Mouse (Mus musculus) limb, embryonic 11.5 days (tissue): ENCODE measurements around the gene Snx13. TPM values are rescaled to one million over a fixed set of nuclear protein-coding genes. Genes with fewer than 3 reads are reported as not detected.

Experiments used
- ATAC-seq: fragments of 200-750 bp; cut with Nextera tagmentation; 2 replicates; pipeline ENCODE4 v1.8.0; 2017; ENCODE audit warnings: low read depth; ENCODE audit not compliant: insufficient number of reproducible peaks, low FRiP score, low TSS enrichment
- DNase-seq: peaks from one replicate; pipeline ENCODE4 v3.0.0-alpha.2; 2015; ENCODE audit warnings: low spot score
- H3K27ac ChIP-seq: fragments of 300-500 bp; sonication (generic); replicated peaks from 2 replicates; pipeline ENCODE4 v1.5.1; 2014; ENCODE audit warnings: low read depth, mild to moderate bottlenecking, low read length
- H3K27me3 ChIP-seq: fragments of 300-500 bp; sonication (generic); 2 replicates; pipeline ENCODE4 v1.6.1; 2014; ENCODE audit warnings: mild to moderate bottlenecking, low read length, mixed read lengths; ENCODE audit not compliant: control insufficient read depth, insufficient read depth
- H3K36me3 ChIP-seq: fragments of 300-500 bp; sonication (generic); 2 replicates; pipeline ENCODE4 v1.6.1; 2014; ENCODE audit warnings: mild to moderate bottlenecking, low read length, moderate library complexity, mixed read lengths; ENCODE audit not compliant: control insufficient read depth, insufficient read depth
- H3K4me1 ChIP-seq: fragments of 300-500 bp; sonication (generic); 2 replicates; pipeline ENCODE4 v1.6.1; 2014; ENCODE audit warnings: low read length, mixed read lengths; ENCODE audit not compliant: control insufficient read depth, insufficient read depth
- H3K4me2 ChIP-seq: fragments of 300-500 bp; sonication (generic); 2 replicates; pipeline ENCODE4 v1.6.1; 2014; ENCODE audit warnings: low read depth, mild to moderate bottlenecking, moderate library complexity; ENCODE audit not compliant: severe bottlenecking
- H3K4me3 ChIP-seq: fragments of 300-500 bp; sonication (generic); 2 replicates; pipeline ENCODE4 v1.5.1; 2014; ENCODE audit warnings: low read depth, low read length
- H3K9ac ChIP-seq: fragments of 300-500 bp; sonication (generic); 2 replicates; pipeline ENCODE4 v1.6.1; 2014; ENCODE audit warnings: mild to moderate bottlenecking, low read length
- H3K9me3 ChIP-seq: fragments of 300-500 bp; sonication (generic); 2 replicates; pipeline ENCODE4 v1.6.1; 2016; ENCODE audit warnings: low read length; ENCODE audit not compliant: control insufficient read depth
- WGBS: fragments of 180-500 bp; shearing (Covaris S2); extraction: QIAGEN DNeasy Blood & Tissue Kit; methylation state at CpG from one replicate; pipeline ENCODE4 v1.1.7; 2014; 5-methylcytosine and 5-hydroxymethylcytosine counted together
- polyA plus RNA-seq: library from polyadenylated mRNA; unstranded; fragments of >200 nt; fragmentation: Nextera tagmentation; extraction: Ambion mirVana; gene quantifications from 2 replicates; pipeline ENCODE4 v1.2.1, GENCODE M21; 2014

Snx13 gene
- polyA plus RNA-seq, 1 experiment from 2014 or later = 23.8 TPM

GRCm38 (mm10) chr12:35013950-35014349 lies 33.0 kb upstream of the Snx13 start:
- Histone ChIP-seq H3K9ac (no peak overlapping the region), H3K9me3 (no peaks in the 10 kb centered on the region), H3K4me1 (no peaks in the 10 kb centered on the region), H3K4me2 (no peak overlapping the region), H3K27me3 (no peaks in the 10 kb centered on the region), H3K36me3 (no peaks in the 10 kb centered on the region), H3K27ac (no peak overlapping the region), H3K4me3 (no peak overlapping the region)
- ATAC-seq = no peak
- no peak for DNase-seq
- WGBS = 70% methylated on average over 2 of the region's 2 CpGs

DNA sequence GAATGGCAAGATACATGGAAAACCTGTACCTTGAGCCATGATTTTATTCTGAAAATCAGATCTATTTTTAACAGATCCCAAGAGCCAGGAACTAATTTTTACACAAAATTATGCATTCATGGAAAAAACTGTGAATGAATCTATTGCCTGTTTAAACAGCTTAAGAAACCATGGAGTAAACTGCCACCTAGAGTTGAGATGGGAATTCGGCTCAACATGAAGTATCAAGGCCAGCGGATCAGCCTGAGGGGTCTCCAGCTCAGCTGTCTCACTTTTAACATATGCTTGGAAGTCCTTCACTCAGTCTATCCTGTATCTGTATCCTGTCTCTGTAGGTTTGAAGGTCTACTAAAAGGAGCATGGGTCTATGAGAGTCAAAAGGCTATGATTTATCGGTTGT lies 30.9 kb upstream of the Snx13 start:
- H3K9ac ChIP-seq = no peak overlapping the region
- H3K4me2 ChIP-seq = no peak overlapping the region
- H3K27ac ChIP-seq = no peak overlapping the region
- no peak overlapping the region for H3K4me3 ChIP-seq
- H3K27me3 ChIP-seq = no peaks in the 10 kb centered on the region
- no peaks in the 10 kb centered on the region for H3K36me3 ChIP-seq
- DNase-seq = no peak
- H3K9me3 ChIP-seq = no peaks in the 10 kb centered on the region
- 68% methylated on average over 3 of the region's 3 CpGs for WGBS
- ATAC-seq = no peak
- no peaks in the 10 kb centered on the region for H3K4me1 ChIP-seq

- Histone ChIP-seq H3K27ac (no peak overlapping the region), H3K4me3 (no peak overlapping the region), H3K4me2 (no peak overlapping the region), H3K4me1 (no peaks in the 10 kb centered on the region), H3K9me3 (no peaks in the 10 kb centered on the region), H3K36me3 (no peaks in the 10 kb centered on the region), H3K27me3 (no peaks in the 10 kb centered on the region), H3K9ac (no peak overlapping the region)
- WGBS = 76% methylated on average over 9 of the region's 9 CpGs
- ATAC-seq = no peak
- no peak for DNase-seq
Observed at GRCm38 (mm10) chr12:35016481-35017250, 30.3 kb upstream of the Snx13 start.

- Histone ChIP-seq H3K4me1 (no peaks in the 10 kb centered on the region), H3K9ac (no peak overlapping the region), H3K4me2 (no peak overlapping the region), H3K9me3 (no peaks in the 10 kb centered on the region), H3K27me3 (no peaks in the 10 kb centered on the region), H3K27ac (no peak overlapping the region), H3K4me3 (no peak overlapping the region), H3K36me3 (no peaks in the 10 kb centered on the region)
- WGBS = 86% methylated on average over 9 of the region's 9 CpGs
- ATAC-seq (no peak), DNase-seq (no peak)
Observed at GRCm38 (mm10) chr12:35018679-35019237, 28.2 kb upstream of the Snx13 start.

DNA sequence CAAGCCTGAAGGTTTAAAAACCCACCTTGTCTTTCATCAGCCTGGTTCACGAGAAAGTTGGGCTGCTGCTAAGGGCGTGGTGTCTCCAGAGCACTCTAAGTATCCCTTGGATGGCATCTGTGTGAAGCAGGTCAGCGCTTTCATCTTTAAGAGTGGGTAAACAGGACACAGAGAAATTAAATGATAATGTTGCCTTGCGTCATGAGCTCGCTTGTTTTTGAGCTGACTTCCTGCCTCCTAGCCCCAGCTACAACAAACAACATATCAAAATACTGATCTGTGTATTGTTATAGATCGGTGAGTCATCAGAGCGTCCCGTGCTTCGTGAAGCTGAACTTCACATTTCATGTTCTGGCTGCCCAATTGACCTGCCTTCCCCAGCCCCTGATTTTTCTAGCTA lies 25.7 kb upstream of the Snx13 start:
- ATAC-seq (no peak), DNase-seq (no peak)
- Histone ChIP-seq H3K9ac (no peak overlapping the region), H3K27ac (no peak overlapping the region), H3K4me2 (no peak overlapping the region), H3K36me3 (no peaks in the 10 kb centered on the region), H3K9me3 (no peaks in the 10 kb centered on the region), H3K27me3 (no peaks in the 10 kb centered on the region), H3K4me1 (no peaks in the 10 kb centered on the region), H3K4me3 (no peak overlapping the region)
- WGBS = 80% methylated on average over 9 of the region's 9 CpGs

DNA sequence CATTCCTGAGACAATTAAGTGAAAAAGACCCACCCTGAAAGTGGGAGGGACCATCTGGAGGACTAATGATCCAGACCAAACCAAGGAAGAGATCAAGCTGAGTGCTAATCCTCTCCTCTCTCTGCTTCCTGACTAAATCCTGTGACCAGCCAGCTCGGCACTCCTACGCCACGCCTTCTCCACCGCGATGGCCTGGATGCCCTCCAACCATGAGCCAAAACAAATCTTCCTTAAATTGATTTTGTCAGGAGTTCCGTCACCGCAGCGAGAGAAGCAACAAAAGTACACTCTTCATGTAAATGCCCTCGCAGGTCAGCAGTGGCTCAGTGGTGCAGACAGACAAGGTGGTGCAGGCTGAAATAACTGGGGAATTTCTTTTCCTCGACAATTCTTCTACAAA lies 24.9 kb upstream of the Snx13 start:
- no peak for DNase-seq
- H3K36me3 ChIP-seq = no peaks in the 10 kb centered on the region
- no peak overlapping the region for H3K27ac ChIP-seq
- H3K9me3 ChIP-seq = no peaks in the 10 kb centered on the region
- no peak for ATAC-seq
- no peak overlapping the region for H3K4me2 ChIP-seq
- H3K27me3 ChIP-seq = no peaks in the 10 kb centered on the region
- no peaks in the 10 kb centered on the region for H3K4me1 ChIP-seq
- H3K9ac ChIP-seq = no peak overlapping the region
- WGBS = 64% methylated on average over 10 of the region's 10 CpGs
- no peak overlapping the region for H3K4me3 ChIP-seq

- 78% methylated on average over 4 of the region's 4 CpGs for whole genome bisulfite sequencing
- no peaks in the 10 kb centered on the region for H3K9me3 ChIP-seq
- no peaks in the 10 kb centered on the region for H3K36me3 ChIP-seq
- no peaks in the 10 kb centered on the region for H3K4me1 ChIP-seq
- no peak overlapping the region for H3K4me2 ChIP-seq
- no peak overlapping the region for H3K27ac ChIP-seq
- no peak overlapping the region for H3K4me3 ChIP-seq
- no peak overlapping the region for H3K9ac ChIP-seq
- ATAC-seq (no peak), DNase-seq (no peak)
- H3K27me3 ChIP-seq = no peaks in the 10 kb centered on the region
Observed at GRCm38 (mm10) chr12:35025916-35026432, 21.0 kb upstream of the Snx13 start.

DNA sequence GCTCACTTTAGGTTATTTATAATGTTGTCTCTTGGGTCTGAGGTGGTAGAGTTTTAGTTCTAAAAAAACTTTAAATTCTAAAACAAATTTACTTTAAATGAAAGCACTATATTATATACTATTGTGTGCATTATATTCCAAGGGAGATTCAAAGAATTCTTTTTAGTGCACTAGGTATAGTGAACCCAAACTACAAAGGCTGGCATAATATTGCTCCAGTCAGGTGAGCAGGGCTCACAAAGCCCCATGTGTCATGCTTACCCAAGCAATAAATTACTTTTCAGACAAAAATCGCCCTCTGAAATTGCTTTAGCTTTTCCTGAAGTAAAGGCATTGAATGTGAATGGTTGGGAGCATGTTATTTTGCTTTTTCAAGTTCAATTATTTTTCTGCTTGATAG lies 19.5 kb upstream of the Snx13 start:
- DNase-seq = no peak
- no peak overlapping the region for H3K27ac ChIP-seq
- no peak overlapping the region for H3K4me3 ChIP-seq
- no peak overlapping the region for H3K4me2 ChIP-seq
- WGBS = 64% methylated on average over 1 of the region's 1 CpGs
- no peaks in the 10 kb centered on the region for H3K4me1 ChIP-seq
- no peak for ATAC-seq
- no peaks in the 10 kb centered on the region for H3K27me3 ChIP-seq
- H3K36me3 ChIP-seq = no peaks in the 10 kb centered on the region
- H3K9me3 ChIP-seq = no peaks in the 10 kb centered on the region
- no peak overlapping the region for H3K9ac ChIP-seq
